1 mouse cellular context compared by ENCODE assay signal in the genomic region with DNA sequence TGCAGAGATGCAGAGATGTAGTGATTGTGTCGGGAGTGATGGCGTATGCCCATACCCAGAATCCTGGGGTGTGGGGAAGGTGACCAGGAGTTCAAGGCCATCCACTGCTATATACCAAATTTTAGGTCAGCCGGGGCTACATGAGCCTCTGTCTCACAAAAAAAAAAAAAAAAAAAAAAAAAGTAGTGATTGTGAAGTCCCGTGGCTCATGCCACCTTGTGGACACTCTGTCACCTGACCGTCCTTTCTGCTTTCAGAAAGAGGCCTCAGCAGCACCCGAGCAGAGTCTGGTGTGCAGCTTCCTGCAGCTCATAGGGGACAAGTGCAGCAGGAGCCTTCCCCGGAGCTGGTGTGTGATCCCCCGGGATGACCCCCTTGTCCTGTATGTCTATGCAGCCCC.
TF ChIP-seq lines count a peak whose summit lies in the region.

No protein-coding gene starts in this region.

TF ChIP-seq in CH12.LX, 34 proteins besides CTCF, POLR2A, EP300 and RAD21:
- TF ChIP-seq MYC (IDR thresholded peaks at IDR 0.05; ENCODE audit: low read depth, low read length) (no peak), ZNF384 (IDR thresholded peaks at IDR 0.05; ENCODE audit: low read depth, low read length) (peak; percentile 94), CHD1 (IDR thresholded peaks at IDR 0.05; ENCODE audit: low read depth, low read length) (no peak), ZKSCAN1 (IDR thresholded peaks at IDR 0.05; ENCODE audit: borderline replicate concordance, low read depth, low read length) (no peak), E2F4 (IDR thresholded peaks at IDR 0.05; ENCODE audit: insufficient replicate concordance, low read depth, low read length) (no peak), UBTF (IDR thresholded peaks at IDR 0.05; ENCODE audit: low read depth, low read length) (no peak), SMC3 (IDR thresholded peaks at IDR 0.05; ENCODE audit: low read depth, low read length) (peak; percentile 22; the same call in 1 of the 2 replicates), BHLHE40 (IDR thresholded peaks at IDR 0.05; ENCODE audit: low read depth, low read length) (peak; percentile 46; the same call in 1 of the 2 replicates), MXI1 (IDR thresholded peaks at IDR 0.05; ENCODE audit: low read depth, low read length) (no peak)
